Mouse (Mus musculus) heart, embryonic 14.5 days (tissue): ENCODE data around the gene Camsap3. TPM values are rescaled to one million over a fixed set of nuclear protein-coding genes. Genes with fewer than 3 reads are reported as not detected.

Experiments used
- ATAC-seq: fragments of 200-750 bp; cut with Nextera tagmentation; 2 replicates; pipeline ENCODE4 v1.8.0; 2017; ENCODE audit warnings: low read depth, moderate TSS enrichment; ENCODE audit not compliant: insufficient number of reproducible peaks, insufficient read depth, low FRiP score
- H3K27ac ChIP-seq, 2 experiments: fragments of 200-500 bp in 1 of 2; fragments of 300-500 bp in 1 of 2; sonication (generic) in 1 of 2; replicated peaks in 1 of 2; 2 replicates each; pipeline ENCODE4 v1.5.1; 2012 to 2014; ENCODE audit warnings: low read depth in 2 of 2, low read length in 2 of 2, control low read depth in 1 of 2, mild to moderate bottlenecking in 1 of 2, mixed read lengths in 1 of 2; ENCODE audit not compliant: control insufficient read depth in 1 of 2, insufficient read depth in 1 of 2
- H3K27me3 ChIP-seq: fragments of 300-500 bp; sonication (generic); 2 replicates; pipeline ENCODE4 v1.6.1; 2014; ENCODE audit warnings: mild to moderate bottlenecking, low read length, control low read depth; ENCODE audit not compliant: control insufficient read depth, insufficient read depth
- H3K36me3 ChIP-seq: fragments of 300-500 bp; sonication (generic); 2 replicates; pipeline ENCODE4 v1.6.1; 2014; ENCODE audit warnings: mild to moderate bottlenecking, control low read depth, low read length, mixed read lengths; ENCODE audit not compliant: control insufficient read depth, insufficient read depth
- H3K4me1 ChIP-seq, 2 experiments: fragments of 200-500 bp in 1 of 2; fragments of 300-500 bp in 1 of 2; sonication (generic) in 1 of 2; 2 replicates each; pipeline ENCODE4 v1.6.1; 2012 to 2014; ENCODE audit warnings: low read length in 2 of 2, control low read depth in 1 of 2, mixed read lengths in 1 of 2; ENCODE audit not compliant: control insufficient read depth in 2 of 2, insufficient read depth in 2 of 2
- H3K4me2 ChIP-seq: fragments of 300-500 bp; sonication (generic); 2 replicates; pipeline ENCODE4 v1.6.1; 2014; ENCODE audit warnings: mild to moderate bottlenecking, low read length
- H3K4me3 ChIP-seq, 2 experiments: fragments of 200-500 bp in 1 of 2; fragments of 300-500 bp in 1 of 2; sonication (generic) in 1 of 2; 2 replicates each; pipeline ENCODE4 v1.5.1; 2012 to 2014; ENCODE audit warnings: low read length in 2 of 2, mild to moderate bottlenecking in 2 of 2, control low read depth in 1 of 2, low read depth in 1 of 2, moderate library complexity in 1 of 2; ENCODE audit not compliant: control insufficient read depth in 1 of 2, insufficient read depth in 1 of 2
- H3K9ac ChIP-seq: fragments of 300-500 bp; sonication (generic); 2 replicates; pipeline ENCODE4 v1.6.1; 2014; ENCODE audit warnings: mild to moderate bottlenecking, low read length
- H3K9me3 ChIP-seq: fragments of 300-500 bp; sonication (generic); 2 replicates; pipeline ENCODE4 v1.6.1; 2016; ENCODE audit warnings: low read length, control low read depth; ENCODE audit not compliant: control insufficient read depth
- WGBS: fragments of 180-500 bp; shearing (Covaris S2); extraction: QIAGEN DNeasy Blood & Tissue Kit; methylation state at CpG from one replicate; pipeline ENCODE4 v1.1.7; 2014; 5-methylcytosine and 5-hydroxymethylcytosine counted together
- polyA plus RNA-seq: library from polyadenylated mRNA; unstranded; fragments of >200 nt; fragmentation: Nextera tagmentation; extraction: Ambion mirVana; gene quantifications from 2 replicates; pipeline ENCODE4 v1.2.1, GENCODE M21; 2014

The Camsap3 gene
- polyA plus RNA-seq, 1 experiment from 2014 or later, result 2.9 TPM

- H3K27me3 ChIP-seq, result peaks cover 14% of the 10 kb centered on the region
- ATAC-seq, result no peak
- WGBS, result 88% methylated on average over 2 of the region's 2 CpGs
Measured at GRCm38 (mm10) chr8:3586452-3586851, 641 bp upstream of the Camsap3 start.

DNA sequence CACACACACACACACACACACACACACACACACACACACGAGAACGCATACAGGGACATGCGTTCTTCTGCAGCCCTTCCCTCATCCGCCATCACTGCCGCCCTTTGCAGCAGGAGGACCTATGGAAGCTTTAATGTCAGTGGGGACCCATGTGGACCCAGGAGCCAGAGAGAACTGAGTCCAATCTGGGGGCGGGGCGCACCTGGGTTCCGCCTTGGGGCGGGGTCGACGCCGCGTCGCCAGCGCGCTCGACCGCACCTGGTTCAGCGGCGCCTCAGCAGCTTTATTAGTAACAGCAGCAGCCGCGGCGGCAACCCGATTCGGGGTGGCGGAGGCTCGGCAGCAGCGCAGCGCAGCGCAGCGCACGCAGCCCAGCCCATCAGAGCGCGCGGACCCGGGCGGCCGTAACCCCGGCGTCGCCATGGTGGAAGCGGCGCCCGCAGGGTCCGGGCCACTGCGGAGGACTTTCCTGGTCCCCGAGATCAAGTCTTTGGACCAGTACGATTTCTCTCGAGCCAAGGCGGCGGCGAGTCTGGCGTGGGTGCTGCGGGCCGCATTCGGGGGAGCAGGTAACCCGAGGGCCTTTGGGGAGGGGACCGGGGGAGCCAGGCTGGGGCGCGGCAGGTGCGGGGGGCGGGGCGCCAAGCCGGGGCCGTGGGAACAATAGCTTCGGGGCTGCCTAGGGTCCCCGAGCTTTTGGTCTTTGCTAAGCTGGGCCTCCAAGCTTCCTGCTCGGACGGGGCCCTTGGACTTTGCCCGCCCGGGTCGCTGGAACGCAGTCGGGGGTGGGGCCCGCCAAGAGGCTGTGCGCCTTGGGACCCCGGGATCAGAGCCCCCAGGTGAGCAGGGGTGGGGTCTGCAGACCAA, 531 bp downstream of the Camsap3 start:
- no peaks in the 10 kb centered on the region for H3K36me3 ChIP-seq
- H3K4me2 ChIP-seq, result peak overlapping the region; percentile 99
- peak overlapping the region; percentile 79 for H3K9ac ChIP-seq
- no peaks in the 10 kb centered on the region for H3K9me3 ChIP-seq
- peaks cover 14% of the 10 kb centered on the region for H3K27me3 ChIP-seq
- WGBS, result under 1% methylated on average over 72 of the region's 77 CpGs
- H3K27ac ChIP-seq, result no peak overlapping the region
- 0 out of 2 replicates have a peak, but pooled peaks have one; percentile 18 for ATAC-seq
- no peaks in the 10 kb centered on the region; a peak in 1 of 4 replicates for H3K4me1 ChIP-seq
- H3K4me3 ChIP-seq, result peak overlapping the region; percentile 78 to 88

More at GRCm38 (mm10) chr8:3586452-3586851, 641 bp upstream of the Camsap3 start:
- H3K4me2 ChIP-seq, result no peak overlapping the region
- no peak overlapping the region for H3K9ac ChIP-seq
- H3K36me3 ChIP-seq, result no peaks in the 10 kb centered on the region
- H3K27ac ChIP-seq, result no peak overlapping the region
- no peak overlapping the region for H3K4me3 ChIP-seq
- H3K9me3 ChIP-seq, result no peaks in the 10 kb centered on the region
- no peaks in the 10 kb centered on the region; a peak in 1 of 4 replicates for H3K4me1 ChIP-seq

- WGBS, result 13% methylated on average over 11 of the region's 11 CpGs
- no peak overlapping the region for H3K27ac ChIP-seq
- no peaks in the 10 kb centered on the region for H3K36me3 ChIP-seq
- no peaks in the 10 kb centered on the region for H3K9me3 ChIP-seq
- H3K4me1 ChIP-seq, result no peaks in the 10 kb centered on the region; a peak in 1 of 4 replicates
- H3K27me3 ChIP-seq, result peaks cover 14% of the 10 kb centered on the region
- H3K4me2 ChIP-seq, result peak overlapping the region; percentile 99
- peak overlapping the region; percentile 79 for H3K9ac ChIP-seq
- peak overlapping the region; percentile 78 to 88 for H3K4me3 ChIP-seq
- ATAC-seq, result no peak
Measured at GRCm38 (mm10) chr8:3588258-3588633, 1.2 kb downstream of the Camsap3 start.

DNA sequence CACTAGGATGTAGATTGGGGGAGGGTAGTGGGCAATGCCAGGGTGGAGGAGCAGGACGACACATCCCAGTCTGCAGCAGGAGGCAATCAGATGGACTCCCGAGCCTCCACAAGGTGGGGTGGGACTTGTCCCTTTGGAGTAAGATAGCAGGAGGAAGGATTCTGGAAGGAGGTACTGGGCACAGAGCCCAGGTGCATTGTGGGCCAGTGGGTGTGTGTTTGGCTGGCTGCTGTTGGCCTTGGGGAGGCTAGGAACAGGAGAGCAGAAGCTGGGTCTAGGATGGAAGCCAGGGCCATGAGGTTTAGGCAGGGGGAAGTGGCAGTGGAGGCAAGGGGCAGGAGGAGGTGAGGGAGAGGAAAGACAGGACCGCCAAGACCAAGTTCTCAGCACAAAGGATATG, 6.4 kb downstream of the Camsap3 start:
- no peak for ATAC-seq
- no peak overlapping the region for H3K9ac ChIP-seq
- peaks cover 0 to 2% of the 10 kb centered on the region in 2 experiments; a peak in 1 of 4 replicates for H3K4me1 ChIP-seq
- H3K36me3 ChIP-seq, result no peaks in the 10 kb centered on the region
- H3K9me3 ChIP-seq, result no peaks in the 10 kb centered on the region
- no peak overlapping the region for H3K27ac ChIP-seq
- H3K4me2 ChIP-seq, result no peak overlapping the region
- WGBS, result 41% methylated on average over 3 of the region's 3 CpGs
- no peaks in the 10 kb centered on the region for H3K27me3 ChIP-seq
- H3K4me3 ChIP-seq, result no peak overlapping the region

DNA sequence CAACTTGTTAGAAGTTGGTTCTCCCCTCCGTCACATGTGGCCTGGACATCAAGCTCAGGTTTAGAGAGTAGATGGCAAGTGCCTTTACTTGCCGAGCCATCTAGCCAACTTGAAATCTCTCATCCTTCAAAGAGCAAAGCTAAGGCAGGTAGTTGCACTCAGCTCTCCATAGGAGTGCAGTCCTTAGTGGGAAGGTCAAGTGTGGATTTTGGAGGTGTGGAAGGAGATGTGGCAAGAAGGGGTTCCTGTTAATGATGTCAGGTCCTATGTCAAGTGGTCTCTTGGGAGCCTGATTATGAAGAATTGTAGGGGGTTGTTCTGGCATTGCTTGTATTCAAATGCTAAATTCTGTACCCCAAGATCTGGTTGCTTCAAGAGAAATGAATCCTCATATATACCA, 7.4 kb downstream of the Camsap3 start:
- 79% methylated on average over 2 of the region's 2 CpGs for WGBS
- no peak for ATAC-seq
- Histone ChIP-seq H3K9ac (no peak overlapping the region), H3K4me3 (no peak overlapping the region), H3K4me1 (peaks cover 0 to 2% of the 10 kb centered on the region in 2 experiments; a peak in 1 of 4 replicates), H3K27ac (no peak overlapping the region), H3K4me2 (no peak overlapping the region), H3K9me3 (no peaks in the 10 kb centered on the region), H3K36me3 (no peaks in the 10 kb centered on the region), H3K27me3 (no peaks in the 10 kb centered on the region)

GRCm38 (mm10) chr8:3598054-3598453, 11.0 kb downstream of the Camsap3 start:
- no peak overlapping the region for H3K9ac ChIP-seq
- WGBS, result 80% methylated on average over 3 of the region's 3 CpGs
- no peaks in the 10 kb centered on the region for H3K27me3 ChIP-seq
- no peak for ATAC-seq
- H3K27ac ChIP-seq, result no peak overlapping the region
- H3K4me1 ChIP-seq, result peaks cover 2% of the 10 kb centered on the region in 2 experiments; a peak in 2 of 4 replicates
- no peak overlapping the region for H3K4me3 ChIP-seq
- H3K9me3 ChIP-seq, result no peaks in the 10 kb centered on the region
- H3K4me2 ChIP-seq, result no peak overlapping the region
- no peaks in the 10 kb centered on the region for H3K36me3 ChIP-seq

GRCm38 (mm10) chr8:3599219-3599618, 12.1 kb downstream of the Camsap3 start:
- H3K27me3 ChIP-seq, result no peaks in the 10 kb centered on the region
- no peak overlapping the region for H3K4me2 ChIP-seq
- no peak overlapping the region for H3K4me3 ChIP-seq
- H3K27ac ChIP-seq, result no peak overlapping the region
- no peak overlapping the region for H3K9ac ChIP-seq
- no peaks in the 10 kb centered on the region for H3K9me3 ChIP-seq
- WGBS, result 44% methylated on average over 1 of the region's 1 CpGs
- peaks cover 0 to 2% of the 10 kb centered on the region in 2 experiments; a peak in 1 of 4 replicates for H3K4me1 ChIP-seq
- 0 out of 2 replicates have a peak, but pooled peaks cover 4% of the 10 kb centered on the region for H3K36me3 ChIP-seq
- ATAC-seq, result no peak
